Mouse (Mus musculus) MEL (cell line): ENCODE data around the gene Schip1. TPM values are rescaled to one million over a fixed set of nuclear protein-coding genes. Genes with fewer than 3 reads are reported as not detected.

Experiments
- DNase-seq: peaks from one replicate; pipeline ENCODE4 v3.0.0; 2011; ENCODE audit warnings: low read depth, low spot score
- H3K27ac ChIP-seq: 2 replicates; pipeline ENCODE4 v1.5.1; 2012; ENCODE audit warnings: low read depth, mild to moderate bottlenecking, control low read depth, low read length, moderate library complexity; ENCODE audit not compliant: control insufficient read depth
- H3K27me3 ChIP-seq, 2 experiments: fragments of 150-350 bp in 1 of 2; sonication (generic) in 1 of 2; 2 replicates each; pipeline ENCODE4 v1.6.1; 2012; ENCODE audit warnings: low read length in 2 of 2, mild to moderate bottlenecking in 2 of 2, improper control_type of control experiment in 1 of 2, moderate library complexity in 1 of 2; ENCODE audit not compliant: insufficient read depth in 2 of 2, control insufficient read depth in 1 of 2
- H3K36me3 ChIP-seq, 2 experiments: 2 replicates each; pipeline ENCODE4 v1.6.1; 2012 to 2014; ENCODE audit warnings: low read length in 2 of 2, improper control_type of control experiment in 1 of 2, inconsistent platforms in 1 of 2, mild to moderate bottlenecking in 1 of 2; ENCODE audit not compliant: insufficient read depth in 2 of 2, control insufficient read depth in 1 of 2
- H3K4me1 ChIP-seq, 2 experiments: fragments of 150-350 bp in 1 of 2; sonication (generic) in 1 of 2; 2 replicates each; pipeline ENCODE4 v1.6.1; 2012; ENCODE audit warnings: low read length in 2 of 2, improper control_type of control experiment in 1 of 2, mild to moderate bottlenecking in 1 of 2; ENCODE audit not compliant: insufficient read depth in 2 of 2, control insufficient read depth in 1 of 2
- H3K4me3 ChIP-seq, 2 experiments: fragments of 150-350 bp in 1 of 2; sonication (generic) in 1 of 2; 2 replicates each; pipeline ENCODE4 v1.5.1; 2012; ENCODE audit warnings: low read depth in 2 of 2, low read length in 2 of 2, mild to moderate bottlenecking in 2 of 2, moderate library complexity in 2 of 2, control low read depth in 1 of 2, improper control_type of control experiment in 1 of 2; ENCODE audit not compliant: control insufficient read depth in 1 of 2, insufficient read depth in 1 of 2
- H3K79me2 ChIP-seq: 2 replicates; pipeline ENCODE4 v1.6.1; 2012; ENCODE audit warnings: mild to moderate bottlenecking, low read length, moderate library complexity; ENCODE audit not compliant: control insufficient read depth, poor library complexity, insufficient read depth
- H3K9ac ChIP-seq: 2 replicates; pipeline ENCODE4 v1.6.1; 2012; ENCODE audit warnings: low read depth, mild to moderate bottlenecking, control low read depth, low read length, moderate library complexity; ENCODE audit not compliant: control insufficient read depth, poor library complexity, severe bottlenecking
- H3K9me3 ChIP-seq: fragments of 150-350 bp; sonication (generic); replicated peaks from 2 replicates; pipeline ENCODE4 v1.6.1; 2012; ENCODE audit warnings: mild to moderate bottlenecking, low read length, improper control_type of control experiment, moderate library complexity; ENCODE audit not compliant: insufficient read depth
- BHLHE40 ChIP-seq: IDR thresholded peaks from 2 replicates; pipeline ENCODE4 v1.6.1; 2012; ENCODE audit warnings: low read depth, mild to moderate bottlenecking, inconsistent platforms, low read length, improper control_type of control experiment, borderline replicate concordance
- CHD2 ChIP-seq: IDR thresholded peaks from 2 replicates; pipeline ENCODE4 v1.6.1; 2011; ENCODE audit warnings: low read length, improper control_type of control experiment
- CTCF ChIP-seq, 3 experiments: IDR thresholded peaks in 2 of 3; conservative IDR thresholded peaks in 1 of 3; 2 replicates each; pipeline ENCODE4 v1.5.1; 2011 to 2012; ENCODE audit warnings: low read length in 3 of 3, low read depth in 2 of 3, mild to moderate bottlenecking in 2 of 3, improper control_type of control experiment in 1 of 3, inconsistent platforms in 1 of 3, mixed read lengths in 1 of 3, moderate library complexity in 1 of 3; ENCODE audit not compliant: control insufficient read depth in 1 of 3, insufficient read depth in 1 of 3, poor library complexity in 1 of 3, severe bottlenecking in 1 of 3
- ELF1 ChIP-seq: IDR thresholded peaks from 2 replicates; pipeline ENCODE4 v1.6.1; 2014; ENCODE audit warnings: low read depth, mild to moderate bottlenecking, inconsistent platforms, low read length, improper control_type of control experiment, moderate library complexity
- MAFK ChIP-seq: IDR thresholded peaks from 2 replicates; pipeline ENCODE4 v1.6.1; 2011; ENCODE audit warnings: low read depth, mild to moderate bottlenecking, low read length, improper control_type of control experiment, borderline replicate concordance
- MXI1 ChIP-seq: IDR thresholded peaks from 2 replicates; pipeline ENCODE4 v1.6.1; 2011; ENCODE audit warnings: mild to moderate bottlenecking, low read depth, low read length, improper control_type of control experiment
- MYC ChIP-seq: IDR thresholded peaks from 2 replicates; pipeline ENCODE4 v1.6.1; 2011; ENCODE audit warnings: low read depth, mild to moderate bottlenecking, low read length, improper control_type of control experiment, moderate library complexity
- NELFE ChIP-seq: IDR thresholded peaks from 2 replicates; pipeline ENCODE4 v1.6.1; 2011; ENCODE audit warnings: low read depth, low read length, improper control_type of control experiment
- POLR2AphosphoS2 ChIP-seq: IDR thresholded peaks from 2 replicates; pipeline ENCODE4 v1.6.1; 2011; ENCODE audit warnings: low read length, improper control_type of control experiment
- POLR2AphosphoS5 ChIP-seq: IDR thresholded peaks from 2 replicates; pipeline ENCODE4 v1.6.1; 2012; ENCODE audit warnings: low read depth, borderline replicate concordance, mild to moderate bottlenecking, inconsistent platforms, low read length, moderate library complexity, mixed read lengths
- SIN3A ChIP-seq: IDR thresholded peaks from 2 replicates; pipeline ENCODE4 v1.6.1; 2012; ENCODE audit warnings: low read length, improper control_type of control experiment, inconsistent platforms
- TAL1 ChIP-seq: IDR thresholded peaks from 2 replicates; pipeline ENCODE4 v1.6.1; 2012; ENCODE audit warnings: mild to moderate bottlenecking, inconsistent platforms, low read length, moderate library complexity, mixed read lengths
- TBP ChIP-seq: IDR thresholded peaks from 2 replicates; pipeline ENCODE4 v1.8.0; 2011; ENCODE audit warnings: low read depth, low read length, improper control_type of control experiment
- TCF12 ChIP-seq: IDR thresholded peaks from 2 replicates; pipeline ENCODE4 v1.6.1; 2014; ENCODE audit warnings: low read depth, mild to moderate bottlenecking, inconsistent platforms, low read length, improper control_type of control experiment, moderate library complexity
- UBTF ChIP-seq: IDR thresholded peaks from 2 replicates; pipeline ENCODE4 v1.6.1; 2012; ENCODE audit warnings: low read depth, mild to moderate bottlenecking, inconsistent platforms, low read length, improper control_type of control experiment, moderate library complexity, borderline replicate concordance; ENCODE audit not compliant: insufficient read depth
- USF2 ChIP-seq, 2 experiments: IDR thresholded peaks; 2 replicates each; pipeline ENCODE4 v1.6.1; 2011 to 2012; ENCODE audit warnings: improper control_type of control experiment in 2 of 2, low read length in 2 of 2, borderline replicate concordance in 1 of 2, inconsistent platforms in 1 of 2, low read depth in 1 of 2, mild to moderate bottlenecking in 1 of 2; ENCODE audit not compliant: insufficient read depth in 1 of 2
- ZC3H11A ChIP-seq: IDR thresholded peaks from 2 replicates; pipeline ENCODE4 v1.6.1; 2012; ENCODE audit warnings: low read depth, mild to moderate bottlenecking, inconsistent platforms, low read length, improper control_type of control experiment
- ZMIZ1 ChIP-seq: IDR thresholded peaks from 2 replicates; pipeline ENCODE4 v1.6.1; 2012; ENCODE audit warnings: low read depth, mild to moderate bottlenecking, inconsistent platforms, low read length, improper control_type of control experiment, moderate library complexity
- polyA plus RNA-seq, 2 experiments: library from polyadenylated mRNA; stranded (reverse) in 1 of 2; unstranded in 1 of 2; fragments of >175 nt in 1 of 2; fragments of >200 nt in 1 of 2; gene quantifications; 2 replicates each; pipeline versions ENCODE4 v1.2.1 to v1.2.4; 2012; ENCODE audit warnings: low replicate concordance in 2 of 2, low read depth in 1 of 2; ENCODE audit not compliant: insufficient read length in 2 of 2, insufficient read depth in 1 of 2, missing spikeins in 1 of 2
- total RNA-seq: library from RNA; depleted of rRNA; stranded (reverse); fragments of 300-350 nt; gene quantifications from 2 replicates; pipeline ENCODE4 v1.2.3, GENCODE M21; 2012

Gene Schip1
- total and polyA plus RNA-seq, 3 experiments = 10.1 to 12.4 TPM; not detected in 1

DNA sequence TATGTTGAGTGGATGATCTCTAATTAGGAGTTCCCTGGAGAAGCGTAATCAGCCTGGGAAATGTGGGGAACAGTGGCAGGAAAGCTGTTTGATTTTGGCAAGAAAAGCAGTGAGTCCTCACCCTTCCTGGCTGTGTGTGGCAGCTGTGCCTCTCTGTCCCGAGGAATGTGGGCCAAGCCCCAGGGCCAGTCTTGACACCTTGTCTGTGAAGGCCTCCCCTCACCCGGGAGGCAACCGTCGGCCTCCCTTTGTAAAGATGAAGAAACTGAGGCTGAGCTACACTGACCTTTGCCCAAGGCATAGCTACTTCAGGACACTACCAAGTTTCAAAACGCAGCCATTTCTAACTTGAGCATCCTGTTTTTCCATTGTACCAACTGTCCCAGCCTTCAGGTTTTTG lies 481.3 kb downstream of the Schip1 start:
- Histone ChIP-seq H3K9me3 (no peaks in the 10 kb centered on the region), H3K4me1 (no peaks in the 10 kb centered on the region), H3K79me2 (no peaks in the 10 kb centered on the region; the same call in 1 of the 2 replicates), H3K27ac (no peak overlapping the region), H3K4me3 (no peak overlapping the region), H3K9ac (no peak overlapping the region), H3K27me3 (no peaks in the 10 kb centered on the region), H3K36me3 (peaks cover 0 to 3% of the 10 kb centered on the region in 2 experiments; a peak in 1 of 4 replicates)
- TF ChIP-seq POLR2AphosphoS5 (no peak), CTCF (IDR thresholded peaks at IDR 0.05 in 2 of 3, conservative IDR thresholded peaks at IDR 0.05 in 1 of 3; ENCODE audit: control insufficient read depth in 1 of 3, insufficient read depth in 1 of 3, low read depth in 2 of 3, low read length in 3 of 3, poor library complexity in 1 of 3, severe bottlenecking in 1 of 3) (no peak), SIN3A (no peak), ZMIZ1 (no peak), MXI1 (no peak)
- no peak for DNase-seq

GRCm38 (mm10) chr3:68555087-68555662 lies 490.6 kb downstream of the Schip1 start:
- Histone ChIP-seq H3K27ac (no peak overlapping the region), H3K4me1 (peaks cover 0 to 13% of the 10 kb centered on the region in 2 experiments; a peak in 1 of 4 replicates), H3K9me3 (no peaks in the 10 kb centered on the region), H3K36me3 (no peaks in the 10 kb centered on the region; a peak in 1 of 4 replicates), H3K27me3 (no peaks in the 10 kb centered on the region), H3K4me3 (no peak overlapping the region), H3K79me2 (no peaks in the 10 kb centered on the region), H3K9ac (no peak overlapping the region)
- TF ChIP-seq MAFK (no peak), MYC (no peak), BHLHE40 (no peak), POLR2AphosphoS2 (no peak), SIN3A (no peak), USF2 (IDR thresholded peaks at IDR 0.05; ENCODE audit: borderline replicate concordance in 1 of 2, insufficient read depth in 1 of 2, low read depth in 1 of 2, low read length in 2 of 2) (no peak), NELFE (no peak), UBTF (no peak), CHD2 (no peak), TBP (no peak), ZC3H11A (no peak), TAL1 (no peak), TCF12 (no peak), ELF1 (no peak)
- no peak for DNase-seq
